Mouse (Mus musculus): Measurements from ENCODE around the gene Sytl3. TPM values are rescaled to one million over a fixed set of nuclear protein-coding genes. Genes with fewer than 3 reads are reported as not detected.

Sytl3 gene
- total and polyA plus RNA-seq, 3 experiments: 27.6 to 73.2 (median 59.3) TPM

DNA sequence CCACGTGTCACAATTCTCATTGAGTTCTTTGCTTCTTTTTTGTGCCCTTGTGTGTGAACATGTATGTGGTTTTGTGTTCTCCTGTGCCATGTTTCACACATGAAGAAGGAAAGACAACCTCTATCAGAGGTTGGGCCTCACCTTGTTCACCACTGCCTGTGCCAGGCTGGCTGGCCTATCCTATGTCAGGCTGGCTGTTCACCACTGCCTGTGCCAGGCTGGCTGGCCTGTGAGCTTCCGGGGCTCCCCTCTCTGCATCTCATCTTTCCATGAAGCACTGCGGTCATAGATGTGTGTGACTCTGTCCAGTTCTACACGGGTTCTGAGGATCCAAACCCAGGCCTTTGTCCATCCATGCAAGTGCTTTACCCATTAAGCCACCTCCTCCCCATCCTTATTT is 128.3 kb downstream of the Sytl3 start:
- no peak for TF ChIP-seq NELFE (IDR thresholded peaks at IDR 0.05; ENCODE audit: low read depth, low read length)
- no peak for TF ChIP-seq MYC (IDR thresholded peaks at IDR 0.05; ENCODE audit: low read depth, low read length)
- no peak for TF ChIP-seq MEF2A (IDR thresholded peaks at IDR 0.05; ENCODE audit: borderline replicate concordance, low read depth, low read length)
- TF ChIP-seq ZKSCAN1 (IDR thresholded peaks at IDR 0.05; ENCODE audit: borderline replicate concordance, low read depth, low read length): no peak
- no peak for TF ChIP-seq JUND (conservative IDR thresholded peaks at IDR 0.05; ENCODE audit: low read depth, low read length)
- TF ChIP-seq MXI1 (IDR thresholded peaks at IDR 0.05; ENCODE audit: low read depth, low read length): no peak
- no peak for TF ChIP-seq SMC3 (IDR thresholded peaks at IDR 0.05; ENCODE audit: low read depth, low read length)
- TF ChIP-seq RAD21 (IDR thresholded peaks at IDR 0.05; ENCODE audit: low read depth, low read length): no peak
- TF ChIP-seq HCFC1 (IDR thresholded peaks at IDR 0.05; ENCODE audit: low read depth, low read length): no peak
- TF ChIP-seq KAT2A (IDR thresholded peaks at IDR 0.05; ENCODE audit: insufficient replicate concordance, low read length): no peak
- no peak for TF ChIP-seq USF1 (IDR thresholded peaks at IDR 0.05; ENCODE audit: low read depth, low read length)
- no peak overlapping the region for H3K4me3 ChIP-seq (replicated peaks in 1 of 3; ENCODE audit: low read depth in 2 of 3, low read length in 2 of 3, poor library complexity in 1 of 3)

More for the DNA sequence above, 128.3 kb downstream of the Sytl3 start:
- Histone ChIP-seq H3K4me2 (ENCODE audit: insufficient read depth, low read depth, poor library complexity, severe bottlenecking) (no peak overlapping the region), H3K9me3 (replicated peaks; ENCODE audit: low read length) (no peaks in the 10 kb centered on the region), H3K4me1 (ENCODE audit: control insufficient read depth in 1 of 2, insufficient read depth in 2 of 2) (no peaks in the 10 kb centered on the region; a peak in 1 of 4 replicates), H3K27me3 (replicated peaks) (peaks cover 2% of the 10 kb centered on the region), H3K27ac (ENCODE audit: insufficient read depth, low read depth) (no peak overlapping the region), H3K79me2 (replicated peaks; ENCODE audit: control insufficient read depth, extremely low read depth, insufficient read depth, poor library complexity, severe bottlenecking) (peaks cover 2% of the 10 kb centered on the region), H3K36me3 (replicated peaks in 1 of 2; ENCODE audit: control insufficient read depth in 1 of 2, insufficient read depth in 1 of 2, low read length in 1 of 2) (no peaks in the 10 kb centered on the region), H3K9ac (ENCODE audit: insufficient read depth, low read depth) (no peak overlapping the region)
- in situ Hi-C loops (cut with MboI; ENCODE audit: low pct_ligation_motif_present, low pct_unique_long_range_greater_than_20kb, low sequenced_read_pairs): no loop called here
- dilution Hi-C loops (cut with MboI; ENCODE audit: extremely low pct_ligation_motif_present, extremely low pct_unique_long_range_greater_than_20kb, low sequenced_read_pairs): no loop called here
- no peak for DNase-seq (ENCODE audit: extremely low read depth)

Other genes starting within 250 kb of the Sytl3 start
- gene Dynlt1b, start 229.0 kb upstream of the Sytl3 start, total RNA-seq (2012; rRNA removed): 338 and 389 TPM in 2 replicates
- gene Dynlt1b, start 229.0 kb upstream of the Sytl3 start, total RNA-seq (2014; rRNA removed): 542 and 607 TPM in 2 replicates
- 287 and 371 TPM in 2 replicates for gene Dynlt1b, start 229.0 kb upstream of the Sytl3 start, polyA plus RNA-seq (2012; ENCODE audit: insufficient read length, low read depth)
- gene Dynlt1c, start 57.4 kb upstream of the Sytl3 start, total RNA-seq (2012; rRNA removed): 11.2 and 16.5 TPM in 2 replicates
- 11.2 and 14.7 TPM in 2 replicates for gene Dynlt1c, start 57.4 kb upstream of the Sytl3 start, total RNA-seq (2014; rRNA removed)
- 2.3 and 6.5 TPM in 2 replicates for gene Dynlt1c, start 57.4 kb upstream of the Sytl3 start, polyA plus RNA-seq (2012; ENCODE audit: insufficient read length, low read depth)
- gene Dynlt1f, start 3.2 kb upstream of the Sytl3 start, total RNA-seq (2012; rRNA removed): 197 and 215 TPM in 2 replicates
- gene Dynlt1f, start 3.2 kb upstream of the Sytl3 start, total RNA-seq (2014; rRNA removed): 332 and 352 TPM in 2 replicates
- 126 and 165 TPM in 2 replicates for gene Dynlt1f, start 3.2 kb upstream of the Sytl3 start, polyA plus RNA-seq (2012; ENCODE audit: insufficient read length, low read depth)
- gene Ezr, start 123.7 kb downstream of the Sytl3 start, total RNA-seq (2012; rRNA removed): 107 and 115 TPM in 2 replicates
- gene Ezr, start 123.7 kb downstream of the Sytl3 start, total RNA-seq (2014; rRNA removed): 123 and 139 TPM in 2 replicates
- gene Ezr, start 123.7 kb downstream of the Sytl3 start, polyA plus RNA-seq (2012; ENCODE audit: insufficient read length, low read depth): 207 and 290 TPM in 2 replicates

All from CH12.LX (cell line).